Mouse (Mus musculus): Measurements from ENCODE around the gene Lrrc3.

DNA sequence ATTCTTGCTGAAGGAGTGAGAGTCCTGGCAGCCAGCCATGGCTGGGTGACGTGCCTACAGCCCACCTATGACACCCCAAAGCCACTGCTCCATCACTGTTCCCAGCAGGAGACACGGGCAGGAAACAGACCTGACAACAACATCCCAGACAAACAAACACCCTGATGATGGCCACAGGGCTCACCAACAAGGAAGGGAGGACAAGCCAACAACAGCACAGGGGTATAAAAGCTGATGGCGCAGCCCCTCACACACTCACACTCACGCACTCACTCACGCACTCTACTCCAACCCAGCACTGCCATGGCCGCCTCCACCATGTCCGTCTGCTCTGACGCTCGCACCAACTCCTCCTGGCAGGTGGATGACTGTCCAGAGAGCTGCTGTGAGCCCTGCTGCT, 49.8 kb downstream of the Lrrc3 start, which contains the start of gene Gm10318:
- no peak for TF ChIP-seq CTCF (IDR thresholded peaks at IDR 0.05; ENCODE audit: insufficient read depth, low read length)
- TF ChIP-seq POLR2A (IDR thresholded peaks at IDR 0.05; ENCODE audit: borderline replicate concordance, extremely low read depth, low read depth, low read length) = no peak
